Mouse (Mus musculus) kidney, postnatal 14 days (tissue): ENCODE measurements at regions not wholly inside any gene's neighbourhood (a gene's known extent, or its start where the extent isn't known, plus 50 kb on each side); places are given as distances from the start of the nearest gene placed in this dataset.

ENCODE experiments used
- DNase-seq: peaks from one replicate; pipeline ENCODE4 v3.0.0; 2022; ENCODE audit warnings: mixed read lengths

DNA sequence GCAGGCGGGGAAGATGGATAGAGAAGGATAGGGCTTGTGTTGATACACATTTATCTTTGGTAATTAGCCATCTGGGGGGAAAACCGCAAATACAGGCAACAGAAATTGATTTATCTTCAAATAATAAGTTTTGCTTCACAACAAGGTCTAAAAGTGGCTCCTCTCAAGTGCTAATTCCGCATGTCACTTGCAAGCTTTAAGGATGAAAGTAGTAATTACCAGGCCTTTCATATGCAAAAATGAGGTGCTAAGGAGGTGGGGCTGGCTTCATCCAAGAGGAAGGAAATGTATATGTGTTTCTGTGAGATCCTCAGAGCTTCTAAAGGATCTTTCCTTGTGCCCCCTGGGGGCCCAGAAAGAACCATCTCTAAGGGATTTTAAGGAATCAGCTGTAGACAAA lies 423.9 kb upstream of the Castor2 start:
- DNase-seq: no peak

DNA sequence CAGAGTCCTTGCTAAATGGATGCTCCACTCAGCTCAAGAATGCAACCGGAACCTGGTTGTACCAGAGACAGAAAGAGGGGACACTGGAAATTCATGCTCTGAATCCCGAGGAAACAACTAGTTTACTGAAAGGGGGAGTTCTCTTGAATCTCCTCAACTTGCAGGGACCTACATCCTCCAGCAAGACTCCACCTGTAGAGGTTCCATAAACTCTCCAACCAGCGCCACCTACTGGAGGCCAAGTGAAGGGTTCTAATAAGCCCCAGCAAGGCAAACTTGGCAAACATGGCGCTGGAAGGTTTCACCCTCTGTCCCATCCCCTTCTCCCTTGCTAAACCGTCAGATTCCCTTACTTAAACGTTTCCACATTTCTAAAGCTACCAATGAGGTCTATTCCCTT lies 433.0 kb upstream of the Castor2 start:
- peak; percentile 16 for DNase-seq

DNA sequence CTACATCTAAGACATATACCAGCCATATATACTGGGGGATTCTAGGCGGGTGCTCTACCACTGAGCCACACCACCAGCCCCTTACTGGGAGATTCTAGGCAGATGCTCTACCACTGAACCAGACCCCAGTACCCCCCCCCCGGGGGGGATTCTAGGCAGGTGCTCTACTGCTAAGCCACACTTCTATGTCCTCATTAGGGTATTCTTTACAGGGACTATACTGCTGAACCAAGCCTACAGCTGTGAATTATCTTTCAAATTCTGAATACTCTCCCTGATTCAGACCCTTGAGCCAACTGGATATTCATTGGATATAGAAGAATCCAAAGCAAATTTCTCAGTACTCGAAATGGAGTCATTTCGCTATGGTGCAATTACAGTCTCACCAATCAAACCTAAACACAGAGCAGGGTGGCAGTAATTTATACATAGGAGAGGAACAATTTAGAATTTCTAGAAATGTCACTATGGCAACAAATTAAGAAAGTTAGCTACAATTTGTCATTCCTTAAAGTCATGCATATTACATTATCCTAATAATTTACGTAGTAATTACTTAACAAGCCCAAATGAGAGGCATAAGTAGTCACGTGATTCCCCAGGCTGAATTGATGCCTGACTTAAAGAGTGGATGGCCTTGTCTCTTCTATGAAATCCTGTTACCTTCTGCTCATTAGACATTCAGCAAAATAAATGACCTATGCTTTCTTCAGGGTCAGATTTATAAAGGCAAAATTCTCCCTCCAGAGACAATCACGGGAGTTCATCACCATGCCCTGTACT lies 436.8 kb upstream of the Castor2 start:
- no peak for DNase-seq

DNA sequence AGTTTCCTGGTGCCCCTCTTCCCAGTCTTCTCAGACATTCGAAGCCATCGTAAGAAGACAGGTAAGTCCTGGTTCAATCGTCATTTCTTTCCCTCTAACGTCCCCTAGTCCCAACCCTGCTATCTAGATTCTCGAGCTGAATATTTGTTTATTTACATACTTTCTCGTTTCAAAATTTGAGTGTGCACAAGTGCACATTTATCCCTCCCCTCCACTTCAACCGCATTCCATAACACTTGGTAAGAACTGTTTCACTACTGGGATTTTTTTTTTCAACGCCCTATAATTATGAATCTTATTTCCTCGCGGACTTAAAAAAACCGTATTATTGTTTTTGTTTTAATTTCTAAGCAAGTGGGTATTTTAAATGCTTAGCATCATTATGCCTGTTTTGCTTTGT lies 439.2 kb upstream of the Castor2 start:
- DNase-seq: no peak

DNA sequence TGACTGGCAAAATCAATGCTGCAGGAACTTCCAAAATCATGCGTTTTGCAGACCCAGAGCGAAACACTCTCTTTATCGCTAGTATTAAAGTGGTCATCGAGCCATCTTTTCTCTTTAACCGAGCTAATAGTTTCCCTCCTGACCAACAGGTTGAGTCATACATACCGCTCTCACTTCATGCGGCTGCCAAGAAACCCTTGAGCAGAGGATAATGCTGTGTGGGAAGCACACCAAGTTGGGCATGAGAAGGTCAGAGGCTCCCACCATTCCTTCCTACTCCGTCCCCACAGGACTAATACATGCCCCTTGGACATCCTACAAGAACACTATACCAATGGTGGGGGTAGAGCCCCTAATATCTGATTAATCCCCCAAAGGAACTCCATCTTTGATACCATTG lies 442.7 kb upstream of the Castor2 start:
- DNase-seq: no peak

DNA sequence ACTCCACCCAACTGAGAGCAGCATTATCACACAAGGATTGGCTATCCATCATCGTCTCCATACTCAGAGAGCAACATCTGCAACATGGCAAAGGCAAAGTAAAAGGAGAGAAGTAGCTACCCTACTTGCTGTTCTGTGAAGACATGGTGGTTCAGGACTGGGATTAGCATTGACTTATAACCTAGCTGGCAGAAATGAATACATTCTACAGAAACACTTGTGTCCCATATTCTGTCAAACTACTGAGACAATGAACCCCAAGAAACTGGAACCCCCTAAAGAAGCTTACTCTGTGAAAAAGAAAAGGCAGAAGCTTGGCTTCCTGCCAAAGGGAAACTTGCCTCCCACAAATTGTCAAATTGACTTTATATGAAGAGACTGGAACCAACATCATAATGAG lies 446.1 kb upstream of the Castor2 start:
- DNase-seq: no peak

DNA sequence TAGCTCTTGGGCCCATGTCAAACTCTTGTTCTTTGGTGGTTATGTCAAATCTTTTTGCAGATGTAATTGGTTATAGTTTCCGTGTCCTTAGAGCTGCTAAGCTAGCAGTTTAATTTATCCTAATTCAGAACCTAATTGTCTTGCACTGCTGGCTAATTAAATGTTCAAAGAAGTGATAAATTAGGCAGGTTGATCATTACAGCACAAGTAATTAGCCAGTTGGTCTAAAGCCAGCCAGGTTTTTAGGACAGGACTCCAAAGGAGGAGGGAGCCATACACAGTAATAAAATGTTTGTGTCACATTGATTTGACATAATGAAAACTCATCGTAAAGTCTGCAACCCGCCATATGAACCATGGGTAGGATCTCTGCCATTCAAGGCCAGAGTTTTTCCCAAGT lies 449.3 kb upstream of the Castor2 start:
- no peak for DNase-seq

DNA sequence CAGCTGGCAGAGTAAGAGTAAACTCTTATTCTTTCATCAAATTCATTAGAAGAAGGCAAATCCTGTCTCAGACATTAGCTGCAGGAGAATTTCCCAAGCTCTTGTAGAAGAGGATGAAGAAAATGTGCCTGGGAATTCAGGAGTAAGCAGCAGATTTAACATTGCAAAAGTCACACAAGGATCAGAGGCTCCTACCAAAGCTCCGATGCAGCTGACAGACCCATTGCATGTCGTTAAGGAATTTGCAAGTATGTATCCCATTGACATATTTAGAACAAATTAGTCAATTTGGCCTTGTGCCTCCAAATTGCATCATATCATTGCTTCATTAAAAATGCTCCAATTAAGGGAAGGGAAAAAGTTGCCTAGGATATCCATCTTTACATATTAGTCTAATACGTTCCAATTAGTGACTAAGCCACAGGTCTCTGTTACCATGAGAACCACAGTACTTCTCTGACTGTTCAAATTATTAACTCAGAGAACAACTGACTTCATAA lies 453.8 kb upstream of the Castor2 start:
- no peak for DNase-seq

DNA sequence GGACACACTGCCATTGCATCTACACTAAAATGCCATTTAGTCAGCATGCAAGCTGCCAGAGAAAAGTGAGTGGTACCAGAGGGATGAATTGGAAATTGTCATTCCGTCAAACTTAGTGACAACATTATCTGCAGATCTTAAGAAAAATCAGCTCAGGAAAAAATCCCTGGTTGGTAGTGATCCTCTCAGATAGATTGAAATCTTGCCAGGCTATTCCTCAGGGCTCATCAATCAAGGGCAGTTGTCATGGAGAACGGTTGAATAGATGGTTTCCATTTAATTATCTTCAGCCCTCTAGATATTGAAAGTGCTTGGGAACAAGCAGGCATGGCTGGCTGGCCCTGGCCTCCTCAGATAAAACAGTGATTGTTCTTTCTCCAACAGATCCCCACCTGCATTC lies 456.2 kb upstream of the Castor2 start:
- DNase-seq: no peak

DNA sequence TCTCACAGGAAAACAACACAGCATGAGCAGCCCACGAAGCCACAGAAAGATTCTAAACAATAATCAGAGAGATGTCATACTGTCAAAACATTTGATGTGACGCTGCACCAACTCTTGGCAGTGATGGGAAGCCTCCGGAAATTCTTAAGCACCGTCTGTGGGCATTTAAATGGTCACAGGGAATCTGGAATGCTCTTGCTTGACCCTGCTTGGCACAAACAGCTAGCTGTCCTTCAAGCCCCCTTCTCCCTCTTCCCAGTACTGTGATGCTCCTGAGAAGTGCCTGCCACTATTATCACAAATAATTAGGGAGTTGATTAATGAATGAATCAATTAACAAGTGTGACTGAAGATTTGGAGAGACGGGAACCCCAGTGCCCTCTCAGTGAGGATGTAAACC lies 465.0 kb upstream of the Castor2 start:
- DNase-seq: no peak

DNA sequence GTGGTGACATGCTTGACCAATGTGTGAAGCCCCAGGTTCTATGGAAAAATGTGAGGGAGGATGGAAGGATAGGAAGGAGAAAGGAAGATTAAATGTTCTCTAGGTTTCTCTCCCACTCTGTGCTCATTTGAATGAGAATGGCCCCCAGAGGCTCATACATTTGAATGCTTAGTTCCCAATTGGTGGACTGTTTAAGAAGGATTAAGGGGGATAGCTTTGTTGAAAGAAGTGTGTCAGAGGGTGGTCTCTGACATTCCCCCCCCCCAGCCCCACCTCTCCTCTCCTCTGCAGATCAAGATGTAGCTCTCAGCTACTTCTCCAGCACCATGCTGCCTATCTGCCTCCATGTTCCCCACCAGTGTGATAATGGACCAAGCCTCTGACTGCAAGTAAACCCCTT lies 467.7 kb upstream of the Castor2 start:
- no peak for DNase-seq

DNA sequence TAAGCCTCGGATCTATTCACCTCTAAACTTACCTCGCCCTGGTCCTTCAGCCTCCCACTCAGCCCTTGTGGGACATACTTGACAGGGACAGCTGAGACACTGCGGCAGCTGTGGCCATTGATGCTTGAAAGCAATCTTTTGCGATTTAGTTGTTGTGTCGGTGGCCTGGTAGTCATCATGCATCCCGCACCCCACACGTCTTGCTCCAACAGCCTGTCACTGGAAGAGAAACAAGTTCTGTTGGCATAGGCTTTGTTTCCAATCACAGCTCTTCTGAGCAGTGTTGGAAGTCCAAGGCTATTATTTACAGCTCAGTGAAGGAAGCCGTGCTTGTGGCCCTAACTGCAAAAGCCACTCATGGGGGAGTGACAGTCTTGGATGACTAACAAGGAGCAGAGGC lies 480.2 kb upstream of the Castor2 start:
- DNase-seq: no peak

DNA sequence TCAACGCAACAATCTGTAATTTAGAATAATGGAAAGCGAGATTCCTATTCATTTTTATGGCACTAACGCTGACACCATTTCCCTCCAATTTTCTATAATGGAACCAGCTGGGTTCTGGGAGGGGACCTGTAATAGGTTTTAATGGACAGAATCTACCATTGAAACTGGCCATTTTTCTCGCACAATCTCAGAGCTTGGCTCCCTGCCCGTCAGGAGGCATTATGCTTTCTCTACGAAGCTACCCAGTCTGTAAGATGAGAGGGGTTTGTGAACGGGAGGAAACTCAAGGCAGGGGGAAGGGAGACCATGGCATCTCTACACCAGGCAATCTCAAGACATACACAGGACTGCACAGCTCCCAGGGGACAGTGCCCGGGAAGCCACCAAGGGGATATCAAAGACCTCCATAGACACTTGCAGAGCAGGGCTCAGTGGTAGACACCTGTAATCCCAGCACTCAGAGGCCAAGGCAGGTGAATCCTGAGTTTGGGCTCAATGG lies 498.2 kb upstream of the Castor2 start:
- no peak for DNase-seq

DNA sequence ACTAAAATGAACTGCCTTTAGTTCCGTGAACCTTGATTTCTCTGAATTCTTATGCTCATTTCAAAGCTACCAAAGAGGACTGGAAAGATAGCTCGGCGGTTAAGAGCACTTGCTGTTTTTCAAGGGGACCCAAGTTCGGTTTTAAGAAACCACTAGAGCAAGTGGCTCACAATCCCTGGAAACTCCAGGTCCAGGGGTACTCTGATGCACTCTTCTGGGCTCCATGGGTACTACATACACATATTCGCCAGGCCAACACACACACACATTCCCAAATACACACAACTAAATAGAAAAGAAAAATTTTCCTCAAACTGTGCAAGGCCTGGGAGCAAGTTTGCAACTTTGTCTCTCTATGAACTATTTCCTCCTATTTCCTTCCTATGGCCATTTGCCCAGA lies 498.9 kb upstream of the Castor2 start:
- peak; percentile 2 for DNase-seq

DNA sequence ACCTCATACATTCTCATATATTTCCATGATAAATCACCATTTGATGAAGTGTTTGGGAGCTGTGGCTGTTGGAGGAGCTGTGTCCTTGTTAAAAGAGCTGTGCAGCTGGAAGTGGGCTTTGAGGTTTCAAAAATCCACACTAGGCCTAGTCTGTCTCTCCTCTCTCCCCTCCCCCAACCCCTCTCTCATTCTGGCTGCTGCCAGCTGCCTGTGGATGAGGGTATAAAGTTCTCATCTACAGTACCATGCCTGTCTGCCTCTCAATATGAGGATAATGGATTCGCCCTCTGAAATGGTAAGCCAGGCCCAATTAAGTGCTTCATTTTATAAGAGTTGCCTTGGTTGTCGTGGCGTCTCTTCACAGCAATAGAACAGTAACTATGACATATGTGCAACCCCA lies 501.4 kb upstream of the Castor2 start:
- DNase-seq: no peak

DNA sequence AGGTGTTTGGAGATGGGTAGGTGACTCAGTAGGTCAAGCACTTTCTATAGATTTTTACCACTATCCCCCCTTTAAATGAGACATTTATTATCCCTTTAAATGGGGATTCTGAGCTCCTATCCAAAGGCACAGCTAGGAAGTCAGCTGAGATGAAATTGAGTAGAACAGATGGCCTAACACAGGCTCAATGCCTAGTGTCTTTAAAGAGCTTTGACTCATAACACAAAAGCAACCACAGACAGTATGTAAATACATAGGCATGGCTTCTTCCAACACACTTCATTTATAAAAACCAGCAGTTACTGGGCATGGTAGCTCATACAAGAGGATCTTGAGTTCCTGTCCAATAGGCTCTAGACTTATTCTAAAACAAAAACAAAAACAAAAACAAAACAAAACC lies 513.0 kb upstream of the Castor2 start:
- no peak for DNase-seq

DNA sequence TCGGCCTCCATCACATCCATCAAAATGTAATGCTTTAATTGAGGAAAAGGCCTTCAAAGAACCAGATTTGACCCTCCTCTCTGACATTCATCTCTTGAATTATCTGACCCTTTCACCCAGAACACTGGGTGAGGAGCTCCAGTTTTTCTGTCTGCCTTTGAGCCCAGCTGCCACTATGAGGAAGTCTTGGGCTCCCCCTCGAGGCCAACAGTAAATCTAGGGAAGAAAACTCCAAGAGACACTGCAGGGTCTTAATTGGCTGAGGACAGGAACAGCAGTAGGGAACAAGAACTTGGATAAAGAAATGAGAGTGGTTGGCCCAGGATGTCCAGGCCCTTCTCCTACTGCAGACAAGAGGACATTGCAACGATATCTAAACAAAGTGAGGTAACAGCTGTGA lies 514.3 kb upstream of the Castor2 start:
- peak; percentile 55 for DNase-seq

DNA sequence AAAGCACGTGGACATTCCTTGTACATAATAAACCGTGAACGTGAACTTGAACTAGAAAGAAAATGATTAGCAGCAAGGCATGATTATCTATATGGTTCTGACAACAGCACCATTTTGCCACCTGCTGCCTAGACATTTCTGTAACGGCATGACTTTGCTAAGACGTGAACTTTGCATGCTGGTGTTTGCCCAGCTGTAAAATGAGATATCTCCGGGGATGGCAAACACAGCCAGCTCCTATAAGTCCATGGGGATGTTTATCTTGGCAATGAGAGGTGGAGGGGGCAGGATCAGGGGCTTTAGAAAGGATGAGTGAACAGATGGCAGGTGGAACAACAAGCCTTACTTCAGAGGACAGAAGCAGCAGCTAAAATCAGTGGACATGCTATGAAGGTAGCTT lies 522.9 kb upstream of the Castor2 start:
- no peak for DNase-seq

DNA sequence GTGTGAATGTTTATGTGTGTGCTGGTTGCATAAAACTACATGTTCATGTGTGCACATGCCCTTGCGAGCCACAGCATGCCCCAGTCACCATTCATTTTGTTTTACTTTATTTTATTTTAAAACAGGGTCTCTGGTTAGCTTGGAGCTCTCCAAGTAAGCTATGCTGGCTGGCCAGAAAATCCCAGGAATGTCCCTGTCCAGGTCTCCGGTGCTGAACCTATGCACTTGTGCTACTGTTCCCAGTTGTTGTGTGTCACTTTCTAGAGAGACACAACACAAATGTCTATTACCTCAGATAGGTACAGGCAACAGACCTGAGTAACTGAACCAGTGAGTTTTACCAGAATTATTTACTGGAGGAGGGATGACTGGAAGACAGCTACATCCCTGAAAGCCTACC lies 530.4 kb upstream of the Castor2 start:
- DNase-seq: no peak

DNA sequence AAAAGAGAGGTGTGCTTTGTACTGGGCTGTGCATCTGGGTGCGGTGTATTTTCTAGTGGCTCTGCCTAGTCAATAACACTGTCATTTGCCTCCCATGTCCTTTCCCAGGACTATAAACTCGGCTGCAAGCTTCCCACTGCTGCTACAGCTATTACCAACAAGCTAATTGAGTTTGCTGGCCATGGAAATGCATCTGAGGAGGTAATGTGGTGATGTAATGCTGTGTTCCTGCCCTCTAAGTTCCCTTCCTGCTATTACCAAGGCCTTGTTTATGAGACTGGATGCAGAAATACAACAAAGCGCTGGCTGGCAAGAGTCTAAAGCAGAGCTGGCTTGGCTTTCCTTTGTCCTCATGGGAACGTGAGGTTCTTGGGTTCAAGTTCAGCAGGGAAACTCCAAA lies 533.0 kb upstream of the Castor2 start:
- no peak for DNase-seq

DNA sequence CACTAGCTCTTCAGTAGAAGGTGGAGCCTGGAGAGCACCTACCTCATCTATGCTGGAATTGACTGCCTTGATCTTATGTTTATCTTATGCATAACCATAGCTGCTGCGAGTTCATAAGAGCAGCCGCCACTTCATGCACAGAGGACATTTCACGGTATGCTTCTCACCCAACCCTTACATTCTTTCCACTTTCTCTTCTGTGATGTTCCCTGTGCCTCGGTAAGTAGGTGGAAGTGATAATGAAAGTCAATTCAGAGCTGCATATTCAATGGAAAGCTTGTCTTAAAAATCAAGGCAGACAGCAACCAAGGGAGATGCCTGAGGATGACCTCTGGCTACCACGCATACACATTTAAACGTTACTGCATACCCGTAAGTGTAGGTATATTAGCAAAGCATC lies 548.9 kb upstream of the Castor2 start:
- no peak for DNase-seq

DNA sequence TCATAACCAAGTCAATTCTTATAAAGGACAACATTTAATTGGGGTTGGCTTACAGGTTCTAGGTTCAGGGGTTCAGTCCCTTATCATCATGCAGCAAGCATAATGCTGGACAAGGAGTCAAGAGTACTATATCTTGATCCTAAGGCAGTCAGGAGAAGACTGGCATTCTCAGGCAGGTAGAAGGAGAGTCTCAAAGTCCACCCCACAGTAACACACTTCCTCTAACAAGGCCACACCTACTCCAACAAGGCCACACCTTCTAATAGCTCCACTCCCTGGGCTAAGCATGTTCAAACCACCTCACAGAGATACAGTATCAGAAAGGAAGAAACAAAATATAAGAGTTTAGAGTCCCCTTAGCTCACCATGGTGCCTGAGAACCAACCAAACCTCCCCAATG lies 557.3 kb upstream of the Castor2 start:
- no peak for DNase-seq

DNA sequence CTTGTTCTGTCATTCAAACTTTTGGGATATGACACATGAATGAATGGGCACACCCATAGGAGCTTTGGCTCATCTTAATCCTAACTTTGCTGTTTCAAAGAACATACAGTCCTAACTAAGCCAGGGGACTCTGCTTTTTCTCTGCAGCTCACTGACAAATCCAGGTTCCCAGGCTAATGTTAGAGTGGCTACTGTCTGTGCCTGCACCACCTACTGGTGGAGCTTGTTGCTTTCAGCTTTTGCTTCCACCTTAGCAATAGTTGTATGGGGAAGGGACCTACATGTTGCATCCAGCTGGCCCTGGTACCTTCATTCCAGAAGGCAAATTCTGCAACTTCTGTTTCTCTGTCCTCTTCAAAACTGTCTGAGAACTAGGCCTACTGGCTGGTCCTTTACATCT lies 566.8 kb upstream of the Castor2 start:
- no peak for DNase-seq

DNA sequence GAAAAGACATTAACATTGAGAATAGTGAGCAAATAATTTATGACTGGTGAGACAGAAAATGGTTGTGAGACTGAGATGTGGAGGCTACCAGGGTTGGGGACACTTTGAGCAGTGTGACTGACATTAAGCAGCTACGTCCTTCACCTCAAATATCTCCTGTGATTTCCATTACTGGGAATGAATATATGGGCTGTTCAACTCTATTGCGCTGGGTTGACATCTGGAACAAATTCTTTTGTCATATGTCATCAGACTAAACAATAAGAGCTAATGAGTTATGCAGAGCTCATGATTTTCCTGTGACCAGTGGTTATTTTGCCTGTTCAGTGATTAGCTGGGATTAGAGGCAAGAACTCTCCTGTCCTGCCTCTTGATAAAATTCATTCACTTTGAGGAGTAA lies 593.9 kb upstream of the Castor2 start:
- DNase-seq: no peak

DNA sequence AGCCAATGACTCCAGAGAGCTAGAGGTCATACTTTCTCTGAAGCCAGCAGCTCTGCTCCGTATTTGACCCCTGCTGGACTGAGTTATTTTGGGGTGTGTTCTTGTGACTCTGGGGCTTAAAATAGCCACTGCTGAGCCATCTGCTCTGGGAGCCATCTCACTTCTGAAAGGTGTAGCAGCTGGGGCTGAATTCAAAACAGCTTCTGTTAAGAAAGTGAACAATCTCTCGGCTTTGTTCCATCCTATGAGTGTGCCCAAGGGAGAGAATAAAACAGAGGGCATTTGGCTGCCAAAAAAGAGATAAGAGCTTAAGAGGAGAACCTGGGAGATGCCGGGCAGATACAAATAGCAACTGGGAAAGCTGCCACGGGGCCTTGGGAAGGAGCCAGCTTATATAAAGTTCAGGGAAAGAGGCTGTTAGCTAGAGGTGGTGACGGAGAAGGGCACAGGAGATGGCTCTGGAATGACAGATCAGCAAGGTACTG lies 611.7 kb upstream of the Castor2 start:
- DNase-seq: peak; percentile 16
